Mouse (Mus musculus) MEL (cell line): ENCODE measurements around the gene Btaf1. TPM values are rescaled to one million over a fixed set of nuclear protein-coding genes. Genes with fewer than 3 reads are reported as not detected.

ENCODE experiments used
- DNase-seq: peaks from one replicate; pipeline ENCODE4 v3.0.0; 2011; ENCODE audit warnings: low read depth, low spot score
- H3K27ac ChIP-seq: 2 replicates; pipeline ENCODE4 v1.5.1; 2012; ENCODE audit warnings: low read depth, mild to moderate bottlenecking, control low read depth, low read length, moderate library complexity; ENCODE audit not compliant: control insufficient read depth
- H3K27me3 ChIP-seq, 2 experiments: fragments of 150-350 bp in 1 of 2; sonication (generic) in 1 of 2; 2 replicates each; pipeline ENCODE4 v1.6.1; 2012; ENCODE audit warnings: low read length in 2 of 2, mild to moderate bottlenecking in 2 of 2, improper control_type of control experiment in 1 of 2, moderate library complexity in 1 of 2; ENCODE audit not compliant: insufficient read depth in 2 of 2, control insufficient read depth in 1 of 2
- H3K36me3 ChIP-seq, 2 experiments: 2 replicates each; pipeline ENCODE4 v1.6.1; 2012 to 2014; ENCODE audit warnings: low read length in 2 of 2, improper control_type of control experiment in 1 of 2, inconsistent platforms in 1 of 2, mild to moderate bottlenecking in 1 of 2; ENCODE audit not compliant: insufficient read depth in 2 of 2, control insufficient read depth in 1 of 2
- H3K4me1 ChIP-seq, 2 experiments: fragments of 150-350 bp in 1 of 2; sonication (generic) in 1 of 2; 2 replicates each; pipeline ENCODE4 v1.6.1; 2012; ENCODE audit warnings: low read length in 2 of 2, improper control_type of control experiment in 1 of 2, mild to moderate bottlenecking in 1 of 2; ENCODE audit not compliant: insufficient read depth in 2 of 2, control insufficient read depth in 1 of 2
- H3K4me3 ChIP-seq, 2 experiments: fragments of 150-350 bp in 1 of 2; sonication (generic) in 1 of 2; 2 replicates each; pipeline ENCODE4 v1.5.1; 2012; ENCODE audit warnings: low read depth in 2 of 2, low read length in 2 of 2, mild to moderate bottlenecking in 2 of 2, moderate library complexity in 2 of 2, control low read depth in 1 of 2, improper control_type of control experiment in 1 of 2; ENCODE audit not compliant: control insufficient read depth in 1 of 2, insufficient read depth in 1 of 2
- H3K79me2 ChIP-seq: 2 replicates; pipeline ENCODE4 v1.6.1; 2012; ENCODE audit warnings: mild to moderate bottlenecking, low read length, moderate library complexity; ENCODE audit not compliant: control insufficient read depth, poor library complexity, insufficient read depth
- H3K9ac ChIP-seq: 2 replicates; pipeline ENCODE4 v1.6.1; 2012; ENCODE audit warnings: low read depth, mild to moderate bottlenecking, control low read depth, low read length, moderate library complexity; ENCODE audit not compliant: control insufficient read depth, poor library complexity, severe bottlenecking
- H3K9me3 ChIP-seq: fragments of 150-350 bp; sonication (generic); replicated peaks from 2 replicates; pipeline ENCODE4 v1.6.1; 2012; ENCODE audit warnings: mild to moderate bottlenecking, low read length, improper control_type of control experiment, moderate library complexity; ENCODE audit not compliant: insufficient read depth
- BHLHE40 ChIP-seq: IDR thresholded peaks from 2 replicates; pipeline ENCODE4 v1.6.1; 2012; ENCODE audit warnings: low read depth, mild to moderate bottlenecking, inconsistent platforms, low read length, improper control_type of control experiment, borderline replicate concordance
- CHD2 ChIP-seq: IDR thresholded peaks from 2 replicates; pipeline ENCODE4 v1.6.1; 2011; ENCODE audit warnings: low read length, improper control_type of control experiment
- CTCF ChIP-seq, 3 experiments: IDR thresholded peaks in 2 of 3; conservative IDR thresholded peaks in 1 of 3; 2 replicates each; pipeline ENCODE4 v1.5.1; 2011 to 2012; ENCODE audit warnings: low read length in 3 of 3, low read depth in 2 of 3, mild to moderate bottlenecking in 2 of 3, improper control_type of control experiment in 1 of 3, inconsistent platforms in 1 of 3, mixed read lengths in 1 of 3, moderate library complexity in 1 of 3; ENCODE audit not compliant: control insufficient read depth in 1 of 3, insufficient read depth in 1 of 3, poor library complexity in 1 of 3, severe bottlenecking in 1 of 3
- ELF1 ChIP-seq: IDR thresholded peaks from 2 replicates; pipeline ENCODE4 v1.6.1; 2014; ENCODE audit warnings: low read depth, mild to moderate bottlenecking, inconsistent platforms, low read length, improper control_type of control experiment, moderate library complexity
- EP300 ChIP-seq, 2 experiments: IDR thresholded peaks; 2 replicates each; pipeline ENCODE4 v1.6.1; 2011; ENCODE audit warnings: improper control_type of control experiment in 2 of 2, low read length in 2 of 2, low read depth in 1 of 2, mild to moderate bottlenecking in 1 of 2
- GABPA ChIP-seq: IDR thresholded peaks from 2 replicates; pipeline ENCODE4 v1.6.1; 2012; ENCODE audit warnings: low read depth, mild to moderate bottlenecking, inconsistent platforms, low read length, improper control_type of control experiment, moderate library complexity
- GATA1 ChIP-seq: IDR thresholded peaks from 2 replicates; pipeline ENCODE4 v1.6.1; 2011; ENCODE audit warnings: low read depth, low read length, improper control_type of control experiment
- JUND ChIP-seq: IDR thresholded peaks from 2 replicates; pipeline ENCODE4 v1.6.1; 2011; ENCODE audit warnings: low read depth, mild to moderate bottlenecking, improper control_type of control experiment, low read length
- MEF2A ChIP-seq: IDR thresholded peaks from 2 replicates; pipeline ENCODE4 v1.6.1; 2014; ENCODE audit warnings: low read depth, mild to moderate bottlenecking, inconsistent platforms, low read length, improper control_type of control experiment; ENCODE audit not compliant: poor library complexity, insufficient replicate concordance, severe bottlenecking; ENCODE audit errors: extremely low read depth
- MXI1 ChIP-seq: IDR thresholded peaks from 2 replicates; pipeline ENCODE4 v1.6.1; 2011; ENCODE audit warnings: mild to moderate bottlenecking, low read depth, low read length, improper control_type of control experiment
- MYB ChIP-seq: IDR thresholded peaks from 2 replicates; pipeline ENCODE4 v1.6.1; 2011; ENCODE audit warnings: mild to moderate bottlenecking, low read depth, low read length, improper control_type of control experiment
- NRF1 ChIP-seq: IDR thresholded peaks from 2 replicates; pipeline ENCODE4 v1.6.1; 2014; ENCODE audit warnings: low read depth, mild to moderate bottlenecking, inconsistent platforms, low read length, improper control_type of control experiment, moderate library complexity; ENCODE audit not compliant: poor library complexity, insufficient read depth, severe bottlenecking
- POLR2A ChIP-seq, 2 experiments: IDR thresholded peaks; 2 replicates each; pipeline ENCODE4 v1.6.1; 2011 to 2012; ENCODE audit warnings: low read length in 2 of 2, mild to moderate bottlenecking in 2 of 2, control low read depth in 1 of 2, improper control_type of control experiment in 1 of 2, low read depth in 1 of 2, moderate library complexity in 1 of 2; ENCODE audit not compliant: control insufficient read depth in 1 of 2, insufficient read depth in 1 of 2, poor library complexity in 1 of 2
- RAD21 ChIP-seq: IDR thresholded peaks from 2 replicates; pipeline ENCODE4 v1.6.1; 2011; ENCODE audit warnings: mild to moderate bottlenecking, low read depth, low read length, improper control_type of control experiment
- SIN3A ChIP-seq: IDR thresholded peaks from 2 replicates; pipeline ENCODE4 v1.6.1; 2012; ENCODE audit warnings: low read length, improper control_type of control experiment, inconsistent platforms
- SMC3 ChIP-seq: IDR thresholded peaks from 2 replicates; pipeline ENCODE4 v1.6.1; 2011; ENCODE audit warnings: low read depth, low read length, improper control_type of control experiment
- TBP ChIP-seq: IDR thresholded peaks from 2 replicates; pipeline ENCODE4 v1.8.0; 2011; ENCODE audit warnings: low read depth, low read length, improper control_type of control experiment
- TCF12 ChIP-seq: IDR thresholded peaks from 2 replicates; pipeline ENCODE4 v1.6.1; 2014; ENCODE audit warnings: low read depth, mild to moderate bottlenecking, inconsistent platforms, low read length, improper control_type of control experiment, moderate library complexity
- USF2 ChIP-seq, 2 experiments: IDR thresholded peaks; 2 replicates each; pipeline ENCODE4 v1.6.1; 2011 to 2012; ENCODE audit warnings: improper control_type of control experiment in 2 of 2, low read length in 2 of 2, borderline replicate concordance in 1 of 2, inconsistent platforms in 1 of 2, low read depth in 1 of 2, mild to moderate bottlenecking in 1 of 2; ENCODE audit not compliant: insufficient read depth in 1 of 2
- ZKSCAN1 ChIP-seq: IDR thresholded peaks from 2 replicates; pipeline ENCODE4 v1.6.1; 2012; ENCODE audit warnings: low read depth, mild to moderate bottlenecking, inconsistent platforms, low read length, improper control_type of control experiment, moderate library complexity
- ZMIZ1 ChIP-seq: IDR thresholded peaks from 2 replicates; pipeline ENCODE4 v1.6.1; 2012; ENCODE audit warnings: low read depth, mild to moderate bottlenecking, inconsistent platforms, low read length, improper control_type of control experiment, moderate library complexity
- polyA plus RNA-seq, 2 experiments: library from polyadenylated mRNA; stranded (reverse) in 1 of 2; unstranded in 1 of 2; fragments of >175 nt in 1 of 2; fragments of >200 nt in 1 of 2; gene quantifications; 2 replicates each; pipeline versions ENCODE4 v1.2.1 to v1.2.4; 2012; ENCODE audit warnings: low replicate concordance in 2 of 2, low read depth in 1 of 2; ENCODE audit not compliant: insufficient read length in 2 of 2, insufficient read depth in 1 of 2, missing spikeins in 1 of 2
- total RNA-seq: library from RNA; depleted of rRNA; stranded (reverse); fragments of 300-350 nt; gene quantifications from 2 replicates; pipeline ENCODE4 v1.2.3, GENCODE M21; 2012

Gene Btaf1
- total and polyA plus RNA-seq, 3 experiments = 40.1 to 69.5 (median 46.1) TPM

GRCm38 (mm10) chr19:36910424-36911045 is 15.3 kb upstream of the Btaf1 start:
- no peak overlapping the region for H3K27ac ChIP-seq
- no peak for TF ChIP-seq SMC3
- TF ChIP-seq MEF2A = no peak
- TF ChIP-seq RAD21 = no peak
- TF ChIP-seq CHD2 = no peak
- no peak for TF ChIP-seq MYB
- no peak for TF ChIP-seq CTCF (IDR thresholded peaks at IDR 0.05 in 2 of 3, conservative IDR thresholded peaks at IDR 0.05 in 1 of 3; ENCODE audit: control insufficient read depth in 1 of 3, insufficient read depth in 1 of 3, low read depth in 2 of 3, low read length in 3 of 3, poor library complexity in 1 of 3, severe bottlenecking in 1 of 3)
- no peak for TF ChIP-seq TCF12
- no peak for TF ChIP-seq GABPA
- no peak for TF ChIP-seq EP300 (IDR thresholded peaks at IDR 0.05; ENCODE audit: low read depth in 1 of 2, low read length in 2 of 2)
- TF ChIP-seq USF2 (IDR thresholded peaks at IDR 0.05; ENCODE audit: borderline replicate concordance in 1 of 2, insufficient read depth in 1 of 2, low read depth in 1 of 2, low read length in 2 of 2) = no peak
- TF ChIP-seq SIN3A = no peak
- no peak for TF ChIP-seq MXI1
- TF ChIP-seq ZKSCAN1 = no peak
- no peak for TF ChIP-seq ZMIZ1
- TF ChIP-seq JUND = no peak
- no peak for TF ChIP-seq GATA1
- no peak for TF ChIP-seq BHLHE40
- H3K4me1 ChIP-seq = no peaks in the 10 kb centered on the region; a peak in 1 of 4 replicates
- H3K36me3 ChIP-seq = no peaks in the 10 kb centered on the region
- H3K9ac ChIP-seq = no peak overlapping the region
- DNase-seq = no peak
- H3K79me2 ChIP-seq = no peaks in the 10 kb centered on the region
- no peaks in the 10 kb centered on the region; a peak in 1 of 4 replicates for H3K27me3 ChIP-seq
- H3K4me3 ChIP-seq = no peak overlapping the region
- H3K9me3 ChIP-seq = no peaks in the 10 kb centered on the region

GRCm38 (mm10) chr19:36913064-36913463 is 12.8 kb upstream of the Btaf1 start:
- no peak for DNase-seq
- H3K79me2 ChIP-seq = no peaks in the 10 kb centered on the region
- H3K27me3 ChIP-seq = no peaks in the 10 kb centered on the region; a peak in 1 of 4 replicates
- no peak overlapping the region for H3K4me3 ChIP-seq
- no peak overlapping the region for H3K9ac ChIP-seq
- H3K9me3 ChIP-seq = no peaks in the 10 kb centered on the region
- H3K27ac ChIP-seq = no peak overlapping the region
- TF ChIP-seq ZKSCAN1 (no peak), TBP (no peak), POLR2A (IDR thresholded peaks at IDR 0.05; ENCODE audit: control insufficient read depth in 1 of 2, insufficient read depth in 1 of 2, low read depth in 1 of 2, low read length in 2 of 2, poor library complexity in 1 of 2) (no peak), NRF1 (no peak), ELF1 (no peak), CHD2 (no peak)
- peaks cover 0 to 3% of the 10 kb centered on the region in 2 experiments; a peak in 1 of 4 replicates for H3K36me3 ChIP-seq
- peaks cover 0 to 3% of the 10 kb centered on the region in 2 experiments; a peak in 2 of 4 replicates for H3K4me1 ChIP-seq
